Mouse (Mus musculus) C2C12 (cell line): ENCODE measurements around the gene Wbp2.

ENCODE experiments used
- CEBPB ChIP-seq: IDR thresholded peaks from one replicate; pipeline ENCODE4 v1.6.1; 2011; ENCODE audit warnings: low read depth, mild to moderate bottlenecking, control low read depth, moderate library complexity
- CTCF ChIP-seq: IDR thresholded peaks from one replicate; pipeline ENCODE4 v1.5.1; 2011; ENCODE audit not compliant: control insufficient read depth, insufficient read depth, insufficient read length
- FOSL1 ChIP-seq: IDR thresholded peaks from one replicate; pipeline ENCODE4 v1.8.0; 2011; ENCODE audit warnings: mild to moderate bottlenecking, low read length; ENCODE audit not compliant: poor library complexity, insufficient read depth, severe bottlenecking
- MAX ChIP-seq: IDR thresholded peaks from one replicate; pipeline ENCODE4 v1.6.1; 2011; ENCODE audit warnings: mild to moderate bottlenecking, control low read depth
- MYOD1 ChIP-seq: IDR thresholded peaks from one replicate; pipeline ENCODE4 v1.6.1; 2011; ENCODE audit warnings: low read depth; ENCODE audit not compliant: control insufficient read depth, insufficient read length
- MYOG ChIP-seq: IDR thresholded peaks from one replicate; pipeline ENCODE4 v1.6.1; 2011; ENCODE audit not compliant: control insufficient read depth, insufficient read length; ENCODE audit errors: extremely low read depth
- USF1 ChIP-seq: IDR thresholded peaks from one replicate; pipeline ENCODE4 v1.6.1; 2011; ENCODE audit warnings: low read depth, mild to moderate bottlenecking, control low read depth, moderate library complexity

GRCm38 (mm10) chr11:116089545-116089944 lies 2.8 kb upstream of the Wbp2 start:
- TF ChIP-seq CTCF (no peak), USF1 (no peak), MYOD1 (no peak), MYOG (no peak), MAX (no peak), FOSL1 (no peak), CEBPB (no peak)
